Mouse (Mus musculus) kidney, adult 2 months (tissue): ENCODE results near the gene Pld1.

Source experiments
- CTCF ChIP-seq: fragments of 200-500 bp; conservative IDR thresholded peaks from 2 replicates; pipeline ENCODE4 v1.5.1; 2011; ENCODE audit warnings: low read depth, mild to moderate bottlenecking, control low read depth, low read length, moderate library complexity, mixed read lengths; ENCODE audit not compliant: insufficient read depth, insufficient read length
- POLR2A ChIP-seq: fragments of 200-500 bp; IDR thresholded peaks from one replicate; pipeline ENCODE4 v1.6.1; 2011; ENCODE audit warnings: low read depth, low read length, control low read depth

GRCm38 (mm10) chr3:27949873-27950250 lies 11.4 kb downstream of the Pld1 start:
- TF ChIP-seq CTCF (no peak), POLR2A (no peak)
